Mouse (Mus musculus) neural tube, embryonic 11.5 days (tissue): ENCODE measurements at regions not wholly inside any gene's neighbourhood (a gene's known extent, or its start where the extent isn't known, plus 50 kb on each side); places are given as distances from the start of the nearest gene placed in this dataset.
"Not testable (repeated sequence)": the region's sequence is repeated elsewhere in the genome, so short reads cannot be mapped to it uniquely, and the experiment has no call there.

Experiments used
- ATAC-seq: fragments of 200-750 bp; cut with Nextera tagmentation; 2 replicates; pipeline ENCODE4 v1.8.0; 2017; ENCODE audit warnings: moderate number of reproducible peaks, mild to moderate bottlenecking, moderate TSS enrichment, moderate library complexity; ENCODE audit not compliant: insufficient read depth, low FRiP score, low TSS enrichment
- DNase-seq: peaks from one replicate; pipeline ENCODE4 v3.0.0-alpha.2; 2015; ENCODE audit warnings: low spot score
- H3K27ac ChIP-seq: fragments of 300-500 bp; sonication (generic); 2 replicates; pipeline ENCODE4 v1.5.1; 2014; ENCODE audit warnings: low read depth, mild to moderate bottlenecking, low read length
- H3K27me3 ChIP-seq: fragments of 300-500 bp; sonication (generic); 2 replicates; pipeline ENCODE4 v1.6.1; 2014; ENCODE audit warnings: mild to moderate bottlenecking, low read length, mixed read lengths; ENCODE audit not compliant: control insufficient read depth, insufficient read depth
- H3K36me3 ChIP-seq: fragments of 300-500 bp; sonication (generic); 2 replicates; pipeline ENCODE4 v1.6.1; 2014; ENCODE audit warnings: mild to moderate bottlenecking, low read length, moderate library complexity, mixed read lengths; ENCODE audit not compliant: control insufficient read depth, insufficient read depth
- H3K4me1 ChIP-seq: fragments of 300-500 bp; sonication (generic); 2 replicates; pipeline ENCODE4 v1.6.1; 2014; ENCODE audit warnings: low read length, mixed read lengths; ENCODE audit not compliant: control insufficient read depth, insufficient read depth
- H3K4me2 ChIP-seq: fragments of 300-500 bp; sonication (generic); 2 replicates; pipeline ENCODE4 v1.6.1; 2014; ENCODE audit warnings: low read depth, mild to moderate bottlenecking, moderate library complexity
- H3K4me3 ChIP-seq: fragments of 300-500 bp; sonication (generic); 2 replicates; pipeline ENCODE4 v1.5.1; 2014; ENCODE audit warnings: low read depth, low read length
- H3K9ac ChIP-seq: fragments of 300-500 bp; sonication (generic); 2 replicates; pipeline ENCODE4 v1.6.1; 2014; ENCODE audit warnings: mild to moderate bottlenecking, low read length
- H3K9me3 ChIP-seq: fragments of 300-500 bp; sonication (generic); 2 replicates; pipeline ENCODE4 v1.6.1; 2016; ENCODE audit warnings: low read length; ENCODE audit not compliant: control insufficient read depth
- WGBS: fragments of 180-500 bp; shearing (Covaris S2); extraction: QIAGEN DNeasy Blood & Tissue Kit; methylation state at CpG from one replicate; pipeline ENCODE4 v1.1.7; 2014; 5-methylcytosine and 5-hydroxymethylcytosine counted together

GRCm38 (mm10) chr13:83744981-83745555 lies 241.2 kb downstream of the Mef2c start:
- Histone ChIP-seq H3K4me3 (peak overlapping the region; percentile 36), H3K9me3 (no peaks in the 10 kb centered on the region), H3K9ac (peak overlapping the region; percentile 45), H3K4me1 (peaks cover 6% of the 10 kb centered on the region), H3K4me2 (peak overlapping the region; percentile 56), H3K27me3 (no peaks in the 10 kb centered on the region), H3K36me3 (no peaks in the 10 kb centered on the region), H3K27ac (peak overlapping the region; percentile 92)
- ATAC-seq (peak; percentile 93), DNase-seq (peak; percentile 94)
- under 1% methylated on average over 36 of the region's 38 CpGs for WGBS

- no peak for ATAC-seq
- no peak overlapping the region for H3K4me3 ChIP-seq
- H3K4me1 ChIP-seq: peaks cover 6% of the 10 kb centered on the region
- H3K9me3 ChIP-seq: no peaks in the 10 kb centered on the region
- no peak overlapping the region for H3K27ac ChIP-seq
- no peak overlapping the region for H3K9ac ChIP-seq
- 89% methylated on average over 5 of the region's 5 CpGs for WGBS
- no peak overlapping the region for H3K4me2 ChIP-seq
- no peak for DNase-seq
- H3K36me3 ChIP-seq: no peaks in the 10 kb centered on the region
- H3K27me3 ChIP-seq: no peaks in the 10 kb centered on the region
Observed at GRCm38 (mm10) chr13:83745961-83746360, 242.1 kb downstream of the Mef2c start.

GRCm38 (mm10) chr13:83747671-83748070 lies 243.8 kb downstream of the Mef2c start:
- Histone ChIP-seq H3K4me1 (peaks cover 6% of the 10 kb centered on the region), H3K4me3 (no peak overlapping the region), H3K9ac (no peak overlapping the region), H3K27ac (no peak overlapping the region), H3K27me3 (no peaks in the 10 kb centered on the region), H3K36me3 (no peaks in the 10 kb centered on the region), H3K4me2 (no peak overlapping the region), H3K9me3 (no peaks in the 10 kb centered on the region)
- WGBS: 83% methylated on average over 3 of the region's 3 CpGs
- ATAC-seq: no peak
- DNase-seq: no peak

GRCm38 (mm10) chr13:83749376-83750150 lies 245.7 kb downstream of the Mef2c start:
- Histone ChIP-seq H3K27me3 (no peaks in the 10 kb centered on the region), H3K4me1 (peaks cover 3% of the 10 kb centered on the region), H3K36me3 (no peaks in the 10 kb centered on the region), H3K9me3 (no peaks in the 10 kb centered on the region), H3K27ac (peak overlapping the region; percentile 44), H3K4me2 (no peak overlapping the region), H3K4me3 (no peak overlapping the region), H3K9ac (no peak overlapping the region)
- ATAC-seq (peak; percentile 23; the same call in 1 of the 2 replicates), DNase-seq (peak; percentile 31)
- 74% methylated on average over 8 of the region's 8 CpGs for WGBS

- no peaks in the 10 kb centered on the region for H3K9me3 ChIP-seq
- H3K27me3 ChIP-seq: no peaks in the 10 kb centered on the region
- 65% methylated on average over 4 of the region's 4 CpGs for WGBS
- no peak for DNase-seq
- ATAC-seq: no peak
- no peak overlapping the region for H3K9ac ChIP-seq
- H3K36me3 ChIP-seq: no peaks in the 10 kb centered on the region
- H3K4me3 ChIP-seq: no peak overlapping the region
- no peak overlapping the region for H3K4me2 ChIP-seq
- no peaks in the 10 kb centered on the region; the same call in 1 of the 2 replicates for H3K4me1 ChIP-seq
- no peak overlapping the region for H3K27ac ChIP-seq
Observed at GRCm38 (mm10) chr13:83750437-83750836, 246.6 kb downstream of the Mef2c start.

- H3K9ac ChIP-seq: no peak overlapping the region
- H3K4me3 ChIP-seq: no peak overlapping the region
- no peak overlapping the region for H3K27ac ChIP-seq
- 71% methylated on average over 14 of the region's 14 CpGs for WGBS
- no peaks in the 10 kb centered on the region for H3K36me3 ChIP-seq
- peak; percentile 45; the same call in 1 of the 2 replicates for ATAC-seq
- no peak overlapping the region for H3K4me2 ChIP-seq
- no peak for DNase-seq
- no peaks in the 10 kb centered on the region for H3K27me3 ChIP-seq
- H3K4me1 ChIP-seq: no peaks in the 10 kb centered on the region
- no peaks in the 10 kb centered on the region for H3K9me3 ChIP-seq
Observed at GRCm38 (mm10) chr13:83760387-83761170, 256.7 kb downstream of the Mef2c start.

GRCm38 (mm10) chr13:83762484-83762883 lies 258.6 kb downstream of the Mef2c start:
- Histone ChIP-seq H3K27me3 (no peaks in the 10 kb centered on the region), H3K27ac (no peak overlapping the region), H3K9ac (no peak overlapping the region), H3K4me1 (no peaks in the 10 kb centered on the region), H3K9me3 (no peaks in the 10 kb centered on the region), H3K4me3 (no peak overlapping the region), H3K36me3 (no peaks in the 10 kb centered on the region), H3K4me2 (no peak overlapping the region)
- DNase-seq: no peak
- 86% methylated on average over 1 of the region's 1 CpGs for WGBS
- ATAC-seq: no peak

- not testable (repeated sequence) for H3K4me1 ChIP-seq, H3K9me3 ChIP-seq, H3K36me3 ChIP-seq, H3K9ac ChIP-seq, H3K27me3 ChIP-seq, H3K27ac ChIP-seq, H3K4me3 ChIP-seq, DNase-seq, ATAC-seq, H3K4me2 ChIP-seq
- 58% methylated on average over 5 of the region's 5 CpGs for WGBS
Observed at GRCm38 (mm10) chr13:83763288-83763687, 259.5 kb downstream of the Mef2c start.
